Mouse (Mus musculus): Measurements from ENCODE around the gene Vmn2r89. TPM values are rescaled to one million over a fixed set of nuclear protein-coding genes. Genes with fewer than 3 reads are reported as not detected.

The Vmn2r89 gene
- polyA plus RNA-seq, 1 experiment, result not detected

Other genes with a start within 250 kb of the Vmn2r89 start
- not detected in 2 replicates for gene Ear14, start 248.5 kb upstream of the Vmn2r89 start, polyA plus RNA-seq (2012; rRNA removed)
- 0.12 TPM in 1 of 2 replicates, not detected in the other for gene Rnase2a, start 195.7 kb upstream of the Vmn2r89 start, polyA plus RNA-seq (2012; rRNA removed)
- not detected in 2 replicates for gene Gm7247, start 90.1 kb upstream of the Vmn2r89 start, polyA plus RNA-seq (2012; rRNA removed)
- not detected in 2 replicates for gene Vmn2r88, start 41.0 kb upstream of the Vmn2r89 start, polyA plus RNA-seq (2012; rRNA removed)
- 0.06 TPM in 2 replicates for gene Gm5622, start 100.9 kb downstream of the Vmn2r89 start, polyA plus RNA-seq (2012; rRNA removed)
- not detected in 2 replicates for gene Gm17175, start 122.2 kb downstream of the Vmn2r89 start, polyA plus RNA-seq (2012; rRNA removed)
- not detected in 2 replicates for gene Gm17174, start 140.3 kb downstream of the Vmn2r89 start, polyA plus RNA-seq (2012; rRNA removed)
- gene Gm17078, start 159.5 kb downstream of the Vmn2r89 start, polyA plus RNA-seq (2012; rRNA removed), result not detected in 2 replicates
- gene Gm4181, start 183.8 kb downstream of the Vmn2r89 start, polyA plus RNA-seq (2012; rRNA removed), result not detected in 2 replicates
- not detected in 2 replicates for gene Gm17079, start 243.6 kb downstream of the Vmn2r89 start, polyA plus RNA-seq (2012; rRNA removed)

Data from urinary bladder, adult 2 months (tissue).